Mouse (Mus musculus): ENCODE measurements around the gene Slc16a9. TPM values are rescaled to one million over a fixed set of nuclear protein-coding genes. Genes with fewer than 3 reads are reported as not detected.

Gene Slc16a9
- polyA plus RNA-seq, 1 experiment: not detected

- Histone ChIP-seq H3ac (ENCODE audit: control insufficient read depth, insufficient read length, low read depth) (no peak overlapping the region), H3K36me3 (ENCODE audit: control insufficient read depth, insufficient read depth) (no peaks in the 10 kb centered on the region), H3K79me3 (ENCODE audit: low read depth) (no peaks in the 10 kb centered on the region), H3K79me2 (ENCODE audit: control insufficient read depth, insufficient read depth) (no peaks in the 10 kb centered on the region), H3K4me3 (ENCODE audit: insufficient read depth, poor library complexity, severe bottlenecking) (no peak overlapping the region), H3K27me3 (ENCODE audit: control insufficient read depth, insufficient read depth, insufficient read length) (no peaks in the 10 kb centered on the region)
- TF ChIP-seq MYOD1 (IDR thresholded peaks at IDR 0.05; ENCODE audit: control insufficient read depth, insufficient read length, low read depth): no peak
- TF ChIP-seq MYOG (IDR thresholded peaks at IDR 0.05; ENCODE audit: control insufficient read depth, extremely low read depth, insufficient read length): no peak
- TF ChIP-seq CEBPB (IDR thresholded peaks at IDR 0.05; ENCODE audit: low read depth): no peak
- TF ChIP-seq USF1 (IDR thresholded peaks at IDR 0.05; ENCODE audit: low read depth): no peak
- TF ChIP-seq FOSL1 (IDR thresholded peaks at IDR 0.05; ENCODE audit: insufficient read depth, low read length, poor library complexity, severe bottlenecking): no peak
- TF ChIP-seq CTCF (IDR thresholded peaks at IDR 0.05; ENCODE audit: control insufficient read depth, insufficient read depth, insufficient read length): no peak
- no peak for TF ChIP-seq MAX (IDR thresholded peaks at IDR 0.05)
Measured at GRCm38 (mm10) chr10:70317394-70317965, 72.6 kb downstream of the Slc16a9 start.

DNA sequence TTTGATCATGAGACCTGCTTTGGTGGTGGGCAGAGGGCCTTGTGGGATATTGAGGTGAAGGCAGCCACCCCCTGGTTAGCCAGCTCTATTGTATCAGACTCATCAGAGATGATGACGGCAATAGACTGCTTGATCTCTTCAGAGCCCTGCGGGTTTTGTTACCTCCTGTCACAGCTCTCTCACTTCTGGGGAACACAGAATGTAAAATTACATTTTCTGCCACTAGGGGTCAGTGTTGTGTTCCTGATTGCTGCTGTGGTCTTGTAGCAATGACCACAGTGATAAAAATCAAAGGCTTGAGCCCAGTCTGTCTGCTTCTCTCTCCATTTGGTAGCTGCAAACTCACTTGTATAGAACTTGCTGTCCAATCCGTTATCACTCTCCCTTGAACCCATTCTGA lies 73.7 kb downstream of the Slc16a9 start:
- Histone ChIP-seq H3K4me3 (ENCODE audit: insufficient read depth, poor library complexity, severe bottlenecking) (no peak overlapping the region), H3ac (ENCODE audit: control insufficient read depth, insufficient read length, low read depth) (no peak overlapping the region), H3K79me2 (ENCODE audit: control insufficient read depth, insufficient read depth) (no peaks in the 10 kb centered on the region), H3K27me3 (ENCODE audit: control insufficient read depth, insufficient read depth, insufficient read length) (no peaks in the 10 kb centered on the region), H3K36me3 (ENCODE audit: control insufficient read depth, insufficient read depth) (no peaks in the 10 kb centered on the region), H3K79me3 (ENCODE audit: low read depth) (no peaks in the 10 kb centered on the region)
- TF ChIP-seq CEBPB (IDR thresholded peaks at IDR 0.05; ENCODE audit: low read depth): no peak
- no peak for TF ChIP-seq USF1 (IDR thresholded peaks at IDR 0.05; ENCODE audit: low read depth)
- TF ChIP-seq MYOG (IDR thresholded peaks at IDR 0.05; ENCODE audit: control insufficient read depth, extremely low read depth, insufficient read length): no peak
- TF ChIP-seq FOSL1 (IDR thresholded peaks at IDR 0.05; ENCODE audit: insufficient read depth, low read length, poor library complexity, severe bottlenecking): no peak
- peak; percentile 22 for TF ChIP-seq CTCF (IDR thresholded peaks at IDR 0.05; ENCODE audit: control insufficient read depth, insufficient read depth, insufficient read length)

DNA sequence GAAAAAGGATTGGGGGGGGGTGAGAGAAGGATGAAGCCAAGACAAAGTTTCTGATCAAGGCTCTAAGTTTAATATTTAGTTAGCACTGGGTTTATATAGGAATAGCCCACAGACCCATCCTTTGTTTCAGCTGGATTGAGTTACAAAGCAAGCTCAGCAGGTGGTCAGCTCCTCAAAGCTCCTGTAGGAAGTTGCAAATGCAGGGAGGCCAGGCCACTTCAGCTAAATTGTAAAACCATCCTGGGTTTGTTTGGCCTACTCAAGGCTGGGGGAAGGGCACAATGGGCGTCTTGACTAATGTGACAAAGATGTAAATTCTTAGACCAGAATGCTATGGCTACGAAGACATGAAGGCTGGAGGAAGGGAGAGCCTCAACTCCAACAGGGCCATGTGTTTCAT lies 80.6 kb downstream of the Slc16a9 start:
- Histone ChIP-seq H3ac (ENCODE audit: control insufficient read depth, insufficient read length, low read depth) (no peak overlapping the region), H3K27me3 (ENCODE audit: control insufficient read depth, insufficient read depth, insufficient read length) (no peaks in the 10 kb centered on the region), H3K79me3 (ENCODE audit: low read depth) (no peaks in the 10 kb centered on the region), H3K79me2 (ENCODE audit: control insufficient read depth, insufficient read depth) (no peaks in the 10 kb centered on the region), H3K36me3 (ENCODE audit: control insufficient read depth, insufficient read depth) (no peaks in the 10 kb centered on the region), H3K4me3 (ENCODE audit: insufficient read depth, poor library complexity, severe bottlenecking) (no peak overlapping the region)
- no peak for TF ChIP-seq MYOG (IDR thresholded peaks at IDR 0.05; ENCODE audit: control insufficient read depth, extremely low read depth, insufficient read length)
- TF ChIP-seq CEBPB (IDR thresholded peaks at IDR 0.05; ENCODE audit: low read depth): no peak
- TF ChIP-seq FOSL1 (IDR thresholded peaks at IDR 0.05; ENCODE audit: insufficient read depth, low read length, poor library complexity, severe bottlenecking): no peak
- no peak for TF ChIP-seq USF1 (IDR thresholded peaks at IDR 0.05; ENCODE audit: low read depth)

DNA sequence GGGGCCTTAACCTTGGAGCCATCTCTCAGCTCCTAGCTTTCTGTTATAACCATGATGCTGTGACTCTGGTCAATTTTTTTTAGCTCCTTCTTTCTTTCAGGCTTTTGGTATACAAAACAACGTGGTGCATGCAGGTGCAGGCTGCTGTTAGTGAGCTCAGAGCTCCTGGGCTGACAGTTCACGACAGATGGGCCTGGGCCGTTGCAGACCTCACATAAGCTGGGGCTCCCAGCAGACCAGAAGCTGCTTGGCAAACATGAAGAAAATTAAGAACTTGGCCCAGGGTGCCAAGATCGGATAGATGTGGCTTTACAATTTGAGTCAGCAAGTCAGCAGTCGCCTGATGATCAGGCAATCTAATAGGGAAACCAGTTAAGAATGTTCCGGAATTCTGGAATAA lies 82.4 kb downstream of the Slc16a9 start:
- TF ChIP-seq MYOD1 (IDR thresholded peaks at IDR 0.05; ENCODE audit: control insufficient read depth, insufficient read length, low read depth) (no peak), USF1 (IDR thresholded peaks at IDR 0.05; ENCODE audit: low read depth) (no peak), FOSL1 (IDR thresholded peaks at IDR 0.05; ENCODE audit: insufficient read depth, low read length, poor library complexity, severe bottlenecking) (no peak), MYOG (IDR thresholded peaks at IDR 0.05; ENCODE audit: control insufficient read depth, extremely low read depth, insufficient read length) (no peak), MAX (IDR thresholded peaks at IDR 0.05) (no peak), CEBPB (IDR thresholded peaks at IDR 0.05; ENCODE audit: low read depth) (no peak), CTCF (IDR thresholded peaks at IDR 0.05; ENCODE audit: control insufficient read depth, insufficient read depth, insufficient read length) (no peak)
- H3K36me3 ChIP-seq (ENCODE audit: control insufficient read depth, insufficient read depth): no peaks in the 10 kb centered on the region
- H3K27me3 ChIP-seq (ENCODE audit: control insufficient read depth, insufficient read depth, insufficient read length): no peaks in the 10 kb centered on the region
- H3K79me2 ChIP-seq (ENCODE audit: control insufficient read depth, insufficient read depth): no peaks in the 10 kb centered on the region
- no peaks in the 10 kb centered on the region for H3K79me3 ChIP-seq (ENCODE audit: low read depth)
- no peak overlapping the region for H3K4me3 ChIP-seq (ENCODE audit: insufficient read depth, poor library complexity, severe bottlenecking)
- H3ac ChIP-seq (ENCODE audit: control insufficient read depth, insufficient read length, low read depth): no peak overlapping the region

DNA sequence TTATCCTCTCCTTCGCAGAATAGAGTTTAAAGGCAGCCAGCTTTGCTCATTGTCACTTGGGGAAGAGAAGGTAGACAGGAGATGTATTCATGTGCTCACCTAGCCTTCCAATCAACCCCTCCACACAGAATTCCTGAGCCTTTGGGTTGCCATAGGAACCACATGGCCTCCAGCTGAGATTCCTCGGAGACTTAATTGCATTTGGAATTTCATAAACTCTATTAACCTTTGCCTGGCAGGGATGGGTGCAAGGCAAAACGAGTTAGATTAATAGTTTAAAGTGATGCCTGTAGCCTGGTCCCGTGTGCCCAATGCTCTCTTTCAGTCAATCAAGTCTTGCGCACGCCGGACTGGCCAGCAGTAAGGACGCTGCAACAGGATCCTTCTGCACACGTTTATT lies 83.2 kb downstream of the Slc16a9 start:
- H3ac ChIP-seq (ENCODE audit: control insufficient read depth, insufficient read length, low read depth): no peak overlapping the region
- no peaks in the 10 kb centered on the region for H3K79me3 ChIP-seq (ENCODE audit: low read depth)
- no peaks in the 10 kb centered on the region for H3K79me2 ChIP-seq (ENCODE audit: control insufficient read depth, insufficient read depth)
- H3K36me3 ChIP-seq (ENCODE audit: control insufficient read depth, insufficient read depth): no peaks in the 10 kb centered on the region
- H3K4me3 ChIP-seq (ENCODE audit: insufficient read depth, poor library complexity, severe bottlenecking): no peak overlapping the region
- TF ChIP-seq USF1 (IDR thresholded peaks at IDR 0.05; ENCODE audit: low read depth) (no peak), MYOD1 (IDR thresholded peaks at IDR 0.05; ENCODE audit: control insufficient read depth, insufficient read length, low read depth) (no peak)
- no peaks in the 10 kb centered on the region for H3K27me3 ChIP-seq (ENCODE audit: control insufficient read depth, insufficient read depth, insufficient read length)

Other genes starting within 250 kb of the Slc16a9 start
- 16.8 TPM for gene Ccdc6, start 148.0 kb upstream of the Slc16a9 start, polyA plus RNA-seq (2012; fragmentation: generic; extraction: Trizol)
- 2.5 TPM for gene Mrln, start 40.4 kb upstream of the Slc16a9 start, polyA plus RNA-seq (2012; fragmentation: generic; extraction: Trizol)
- gene Fam13c, start 195.4 kb downstream of the Slc16a9 start, polyA plus RNA-seq (2012; fragmentation: generic; extraction: Trizol): 0.98 TPM

All from C2C12 (cell line).